Mouse (Mus musculus): ENCODE data around the gene Tbc1d10c. TPM values are rescaled to one million over a fixed set of nuclear protein-coding genes. Genes with fewer than 3 reads are reported as not detected.

Tbc1d10c gene
- total and polyA plus RNA-seq, 3 experiments: 43.5 to 58.5 (median 46.3) TPM

DNA sequence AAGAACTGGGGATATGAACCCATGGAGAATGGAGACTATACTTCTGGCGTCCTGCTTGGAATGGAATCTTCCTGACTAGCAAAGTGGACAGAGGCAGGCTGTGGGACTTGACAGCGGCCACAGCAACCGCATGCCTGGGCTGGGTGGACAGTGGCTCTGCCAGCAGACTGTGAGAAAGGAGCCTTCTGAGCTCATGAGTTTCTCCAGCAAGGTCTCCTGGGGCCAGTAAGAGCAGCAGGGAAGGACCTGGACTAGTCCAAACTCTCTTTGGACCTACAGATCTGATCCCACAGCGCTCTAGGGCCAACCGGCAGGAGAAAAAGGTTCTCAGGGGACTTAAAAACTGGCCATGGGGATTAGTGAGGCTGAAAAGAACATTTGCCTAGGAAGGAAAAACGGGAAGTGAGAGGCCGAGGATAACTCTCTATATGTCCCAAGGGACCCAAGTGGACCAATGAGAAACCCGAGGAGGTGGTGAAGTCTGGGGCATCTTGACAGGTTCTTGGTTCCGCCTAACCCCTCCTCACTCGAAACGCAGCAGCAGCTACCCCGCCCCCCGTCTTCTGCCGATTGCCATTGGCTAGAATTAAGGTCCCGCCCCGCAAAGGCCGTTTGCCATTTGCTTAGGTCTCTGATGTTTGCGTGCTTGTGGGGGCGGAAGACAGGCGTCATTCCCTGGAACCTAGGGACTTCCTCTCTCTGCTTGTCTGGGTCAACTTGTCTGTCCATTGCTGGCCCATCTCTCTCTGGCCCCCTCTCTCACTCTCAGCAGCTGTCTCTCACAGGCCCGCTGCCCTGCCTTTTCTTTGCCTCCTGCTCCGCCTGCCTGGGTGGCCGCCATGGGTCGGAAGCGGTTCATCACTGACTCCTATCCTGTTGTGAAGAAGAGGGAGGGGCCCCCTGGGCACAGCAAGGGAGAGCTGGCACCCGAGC is 40.4 kb upstream of the Tbc1d10c start, which contains the start of gene Pold4:
Pold4 (plus strand) TSS at position 647 of the 933 bp plus-strand sequence.
- dilution Hi-C loops (cut with MboI; ENCODE audit: extremely low pct_ligation_motif_present, extremely low pct_unique_long_range_greater_than_20kb, low sequenced_read_pairs): no loop called here
- no peaks in the 10 kb centered on the region for H3K9me3 ChIP-seq (replicated peaks; ENCODE audit: low read length)
- TF ChIP-seq CTCF (conservative IDR thresholded peaks at IDR 0.05 in 1 of 2, IDR thresholded peaks at IDR 0.05 in 1 of 2; ENCODE audit: low read depth in 2 of 2, low read length in 2 of 2) (no peak), MYC (IDR thresholded peaks at IDR 0.05; ENCODE audit: low read depth, low read length) (0 out of 2 replicates have a peak, but pooled peaks have one; percentile 23), TBP (conservative IDR thresholded peaks at IDR 0.05; ENCODE audit: low read depth, low read length) (no peak; the same call in 1 of the 2 replicates), CHD1 (IDR thresholded peaks at IDR 0.05; ENCODE audit: low read depth, low read length) (0 out of 2 replicates have a peak, but pooled peaks have one; percentile 43), RCOR1 (conservative IDR thresholded peaks at IDR 0.05; ENCODE audit: low read depth, low read length) (peak; percentile 95), ZKSCAN1 (IDR thresholded peaks at IDR 0.05; ENCODE audit: borderline replicate concordance, low read depth, low read length) (no peak), ZMIZ1 (IDR thresholded peaks at IDR 0.05; ENCODE audit: low read depth, low read length) (peak; percentile 43; the same call in 1 of the 2 replicates), RAD21 (IDR thresholded peaks at IDR 0.05; ENCODE audit: low read depth, low read length) (no peak), POLR2AphosphoS2 (IDR thresholded peaks at IDR 0.05; ENCODE audit: low read depth, low read length) (peak; percentile 80; the same call in 1 of the 2 replicates), HCFC1 (IDR thresholded peaks at IDR 0.05; ENCODE audit: low read depth, low read length) (peak; percentile 67), CHD2 (IDR thresholded peaks at IDR 0.05; ENCODE audit: low read length) (peak; percentile 79), MEF2A (IDR thresholded peaks at IDR 0.05; ENCODE audit: borderline replicate concordance, low read depth, low read length) (peak; percentile 85), NRF1 (IDR thresholded peaks at IDR 0.05; ENCODE audit: low read depth, low read length) (0 out of 2 replicates have a peak, but pooled peaks have one; percentile 3), MXI1 (IDR thresholded peaks at IDR 0.05; ENCODE audit: low read depth, low read length) (peak; percentile 48; the same call in 1 of the 2 replicates), EP300 (IDR thresholded peaks at IDR 0.05; ENCODE audit: low read length) (peak; percentile 91), SMC3 (IDR thresholded peaks at IDR 0.05; ENCODE audit: low read depth, low read length) (no peak), E2F4 (IDR thresholded peaks at IDR 0.05; ENCODE audit: insufficient replicate concordance, low read depth, low read length) (no peak), MAZ (IDR thresholded peaks at IDR 0.05; ENCODE audit: low read depth, low read length) (peak; percentile 76; the same call in 1 of the 2 replicates), MAX (IDR thresholded peaks at IDR 0.05; ENCODE audit: low read length) (no peak; the same call in 1 of the 2 replicates), ZC3H11A (IDR thresholded peaks at IDR 0.05; ENCODE audit: low read depth, low read length) (no peak), JUND (conservative IDR thresholded peaks at IDR 0.05; ENCODE audit: low read depth, low read length) (peak; percentile 28; the same call in 1 of the 2 replicates), ETS1 (conservative IDR thresholded peaks at IDR 0.05; ENCODE audit: low read depth, low read length) (peak; percentile 88), BHLHE40 (IDR thresholded peaks at IDR 0.05; ENCODE audit: low read depth, low read length) (no peak; the same call in 1 of the 2 replicates), NELFE (IDR thresholded peaks at IDR 0.05; ENCODE audit: low read depth, low read length) (peak; percentile 76), UBTF (IDR thresholded peaks at IDR 0.05; ENCODE audit: low read depth, low read length) (no peak), USF2 (conservative IDR thresholded peaks at IDR 0.05; ENCODE audit: low read depth, low read length) (no peak), KAT2A (IDR thresholded peaks at IDR 0.05; ENCODE audit: insufficient replicate concordance, low read length) (peak; percentile 86; the same call in 1 of the 2 replicates), ELF1 (IDR thresholded peaks at IDR 0.05; ENCODE audit: low read depth, low read length) (peak; percentile 88), SIN3A (IDR thresholded peaks at IDR 0.05; ENCODE audit: low read length) (peak; percentile 72), PAX5 (IDR thresholded peaks at IDR 0.05; ENCODE audit: low read length) (no peak), IRF4 (IDR thresholded peaks at IDR 0.05; ENCODE audit: low read depth, low read length) (peak; percentile 97), ZNF384 (IDR thresholded peaks at IDR 0.05; ENCODE audit: low read depth, low read length) (no peak), POLR2A (IDR thresholded peaks at IDR 0.05; ENCODE audit: low read depth, low read length) (peak; percentile 64; the same call in 1 of the 2 replicates), TCF12 (IDR thresholded peaks at IDR 0.05; ENCODE audit: low read depth, low read length) (peak; percentile 79), GABPA (IDR thresholded peaks at IDR 0.05; ENCODE audit: insufficient replicate concordance, low read depth, low read length) (no peak), USF1 (IDR thresholded peaks at IDR 0.05; ENCODE audit: low read depth, low read length) (no peak), MAFK (IDR thresholded peaks at IDR 0.05; ENCODE audit: insufficient replicate concordance, low read length) (peak; percentile 85)

More for the DNA sequence above, 40.4 kb upstream of the Tbc1d10c start, which contains the start of gene Pold4:
- Histone ChIP-seq H3K27me3 (replicated peaks) (peaks cover 8% of the 10 kb centered on the region), H3K36me3 (replicated peaks in 1 of 2; ENCODE audit: control insufficient read depth in 1 of 2, insufficient read depth in 1 of 2, low read length in 1 of 2) (peaks cover 0 to 5% of the 10 kb centered on the region in 2 experiments), H3K4me2 (ENCODE audit: insufficient read depth, low read depth, poor library complexity, severe bottlenecking) (peak within 1 kb of the TSS; percentile 95), H3K27ac (ENCODE audit: insufficient read depth, low read depth) (peak within 1 kb of the TSS; percentile 88), H3K79me2 (replicated peaks; ENCODE audit: control insufficient read depth, extremely low read depth, insufficient read depth, poor library complexity, severe bottlenecking) (no peaks in the 10 kb centered on the region), H3K4me3 (replicated peaks in 1 of 3; ENCODE audit: low read depth in 2 of 3, low read length in 2 of 3, poor library complexity in 1 of 3) (peak within 1 kb of the TSS; percentile 63 to 75 (median 68)), H3K4me1 (ENCODE audit: control insufficient read depth in 1 of 2, insufficient read depth in 2 of 2) (peaks cover 24 to 57% of the 10 kb centered on the region in 2 experiments), H3K9ac (ENCODE audit: insufficient read depth, low read depth) (peak within 1 kb of the TSS; percentile 82)
- DNase-seq (ENCODE audit: extremely low read depth): peak; percentile 99
- in situ Hi-C loops (cut with MboI; ENCODE audit: low pct_ligation_motif_present, low pct_unique_long_range_greater_than_20kb, low sequenced_read_pairs): no loop called here
